Mouse (Mus musculus) intestine, embryonic 14.5 days (tissue): ENCODE results near the gene Ppil4. TPM values are rescaled to one million over a fixed set of nuclear protein-coding genes. Genes with fewer than 3 reads are reported as not detected.

Source experiments
- ATAC-seq: fragments of 200-750 bp; cut with Nextera tagmentation; replicated peaks from 2 replicates; pipeline ENCODE4 v1.8.0; 2017; ENCODE audit warnings: low read depth, moderate number of reproducible peaks, moderate TSS enrichment, moderate library complexity; ENCODE audit not compliant: low FRiP score, low TSS enrichment
- DNase-seq: peaks from one replicate; pipeline ENCODE4 v3.0.0-alpha.2; 2018; ENCODE audit warnings: low spot score
- H3K27ac ChIP-seq: fragments of 300-500 bp; sonication (generic); 2 replicates; pipeline ENCODE4 v1.5.1; 2014; ENCODE audit warnings: low read depth, mild to moderate bottlenecking, control low read depth
- H3K27me3 ChIP-seq: fragments of 300-500 bp; sonication (generic); replicated peaks from 2 replicates; pipeline ENCODE4 v1.6.1; 2014; ENCODE audit warnings: low read length, control low read depth; ENCODE audit not compliant: control insufficient read depth, insufficient read depth
- H3K36me3 ChIP-seq: fragments of 300-500 bp; sonication (generic); 2 replicates; pipeline ENCODE4 v1.6.1; 2014; ENCODE audit warnings: low read length, control low read depth; ENCODE audit not compliant: control insufficient read depth, insufficient read depth
- H3K4me1 ChIP-seq: fragments of 300-500 bp; sonication (generic); replicated peaks from 2 replicates; pipeline ENCODE4 v1.6.1; 2014; ENCODE audit warnings: low read length, control low read depth, mixed read lengths; ENCODE audit not compliant: control insufficient read depth, insufficient read depth
- H3K4me2 ChIP-seq: fragments of 300-500 bp; sonication (generic); 2 replicates; pipeline ENCODE4 v1.6.1; 2014; ENCODE audit warnings: low read length
- H3K4me3 ChIP-seq: fragments of 300-500 bp; sonication (generic); 2 replicates; pipeline ENCODE4 v1.5.1; 2014; ENCODE audit warnings: low read depth, low read length, control low read depth, mixed read lengths
- H3K9ac ChIP-seq: fragments of 300-500 bp; sonication (generic); 2 replicates; pipeline ENCODE4 v1.6.1; 2014; ENCODE audit warnings: mild to moderate bottlenecking, low read length
- H3K9me3 ChIP-seq: fragments of 300-500 bp; sonication (generic); 2 replicates; pipeline ENCODE4 v1.6.1; 2016; ENCODE audit warnings: low read length, control low read depth; ENCODE audit not compliant: control insufficient read depth
- WGBS: fragments of 180-500 bp; shearing (Covaris S2); extraction: QIAGEN DNeasy Blood & Tissue Kit; methylation state at CpG from one replicate; pipeline ENCODE4 v1.1.7; 2014; 5-methylcytosine and 5-hydroxymethylcytosine counted together
- microRNA-seq: library from miRNA; unstranded; fragments of <30 nt; microRNA quantifications from one replicate; pipeline ENCODE4, GENCODE M21; 2016
- polyA plus RNA-seq: library from polyadenylated mRNA; unstranded; fragments of >200 nt; fragmentation: Nextera tagmentation; extraction: Ambion mirVana; gene quantifications from 2 replicates; pipeline ENCODE4 v1.2.1, GENCODE M21; 2014

The Ppil4 gene
- polyA plus RNA-seq, 1 experiment from 2014 or later, result 34.7 TPM

- Histone ChIP-seq H3K27me3 (peaks cover 24% of the 10 kb centered on the region), H3K9me3 (no peaks in the 10 kb centered on the region), H3K9ac (no peak overlapping the region), H3K4me3 (no peak overlapping the region), H3K4me1 (peaks cover 5% of the 10 kb centered on the region; the same call in 1 of the 2 replicates), H3K36me3 (no peaks in the 10 kb centered on the region), H3K4me2 (no peak overlapping the region), H3K27ac (no peak overlapping the region)
- 63% methylated on average over 8 of the region's 8 CpGs for WGBS
- ATAC-seq (no peak), DNase-seq (no peak)
These were observed 77.1 kb downstream of the Ppil4 start for GRCm38 (mm10) chr10:7869746-7870145.

- DNase-seq (peak; percentile 68), ATAC-seq (no peak)
- H3K9ac ChIP-seq, result no peak overlapping the region
- no peak overlapping the region for H3K4me2 ChIP-seq
- H3K27ac ChIP-seq, result no peak overlapping the region
- peaks cover 5% of the 10 kb centered on the region; the same call in 1 of the 2 replicates for H3K4me1 ChIP-seq
- 67% methylated on average over 11 of the region's 11 CpGs for WGBS
- no peaks in the 10 kb centered on the region for H3K36me3 ChIP-seq
- no peak overlapping the region for H3K4me3 ChIP-seq
- H3K9me3 ChIP-seq, result no peaks in the 10 kb centered on the region
- peaks cover 24% of the 10 kb centered on the region for H3K27me3 ChIP-seq
These were observed 78.1 kb downstream of the Ppil4 start for GRCm38 (mm10) chr10:7870571-7871315.

GRCm38 (mm10) chr10:7871381-7872020 is 78.8 kb downstream of the Ppil4 start:
- WGBS, result 85% methylated on average over 5 of the region's 5 CpGs

More at GRCm38 (mm10) chr10:7871381-7872020, 78.8 kb downstream of the Ppil4 start:
- H3K9me3 ChIP-seq, result no peaks in the 10 kb centered on the region
- no peak overlapping the region for H3K9ac ChIP-seq
- H3K36me3 ChIP-seq, result no peaks in the 10 kb centered on the region
- no peak overlapping the region for H3K4me2 ChIP-seq
- ATAC-seq (no peak), DNase-seq (no peak)
- H3K27me3 ChIP-seq, result peaks cover 24% of the 10 kb centered on the region
- H3K27ac ChIP-seq, result no peak overlapping the region
- H3K4me1 ChIP-seq, result peaks cover 5% of the 10 kb centered on the region; the same call in 1 of the 2 replicates
- H3K4me3 ChIP-seq, result no peak overlapping the region

Small RNA genes within 50 kb of the gene (microRNA-seq; reads per million reads assigned to microRNA genes)
- gene Mir5104, result 1.5 reads per million, percentile 17 among the genes with 10 or more reads in this experiment

Other genes starting within 250 kb of the Ppil4 start
- 6.1 and 7.3 TPM in 2 replicates for gene Lrp11, start 203.1 kb upstream of the Ppil4 start, polyA plus RNA-seq
- 58.4 and 60.3 TPM in 2 replicates for gene Nup43, start 125.4 kb upstream of the Ppil4 start, polyA plus RNA-seq
- 110 and 115 TPM in 2 replicates for gene Pcmt1, start 111.8 kb upstream of the Ppil4 start, polyA plus RNA-seq
- gene Lats1, start 111.7 kb upstream of the Ppil4 start, polyA plus RNA-seq, result 15.8 and 16.5 TPM in 2 replicates
- 59.5 and 65.3 TPM in 2 replicates for gene Katna1, start 66.9 kb upstream of the Ppil4 start, polyA plus RNA-seq
- gene Ginm1, start 67 bp upstream of the Ppil4 start, polyA plus RNA-seq, result 65.8 and 69.5 TPM in 2 replicates
- gene Zc3h12d, start 39.6 kb downstream of the Ppil4 start, polyA plus RNA-seq, result 0.13 and 0.23 TPM in 2 replicates
- gene Tab2, start 163.3 kb downstream of the Ppil4 start, polyA plus RNA-seq, result 27.7 and 30.1 TPM in 2 replicates